ENCODE assay signal across 8 mouse cellular contexts in the genomic region with DNA sequence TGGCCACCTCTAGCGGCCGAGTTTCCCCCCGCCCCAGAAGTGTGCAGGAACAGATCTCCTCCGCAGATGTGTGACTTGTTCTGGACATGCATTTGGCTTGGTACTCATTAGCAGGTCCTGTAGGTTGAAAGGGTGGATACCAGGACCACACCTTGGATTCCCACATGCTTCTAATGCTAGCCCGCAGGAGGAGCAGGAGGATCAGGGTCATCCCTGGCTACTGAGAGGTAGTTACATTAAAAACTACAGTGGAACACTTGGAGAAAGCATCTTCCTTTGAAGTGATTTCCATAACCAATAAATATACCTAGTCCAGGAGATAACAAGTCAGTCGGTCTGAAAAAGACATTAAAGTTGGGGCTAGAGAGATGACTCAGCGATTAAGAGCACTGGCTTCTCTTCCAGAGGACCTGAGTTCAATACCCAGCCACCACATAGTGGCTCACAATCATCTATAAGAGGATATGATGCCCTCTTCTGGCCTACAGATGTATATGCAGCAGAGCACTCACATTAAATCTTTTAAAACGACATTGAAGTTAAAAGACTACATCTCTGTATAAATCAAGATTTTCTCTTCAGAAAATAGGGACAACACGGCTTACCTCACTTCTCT. TPM values are rescaled to one million over a fixed set of nuclear protein-coding genes. Genes with fewer than 3 reads are reported as not detected.
A peak's percentile ranks its signal among the peaks of the same experiment; 100 is the strongest.
DNase-seq lines count a peak whose midpoint lies in the region; ATAC-seq and TF ChIP-seq lines count a peak whose summit lies in the region.

No protein-coding gene starts in this region.

- H3K4me1 ChIP-seq in heart, adult 2 months (ENCODE audit: control insufficient read depth, insufficient read depth, low read length): peaks cover 4% of the 10 kb centered on the region
- H3K4me1 ChIP-seq in ES-E14 (ENCODE audit: control insufficient read depth in 2 of 2, insufficient read depth in 2 of 2, low read length in 2 of 2, poor library complexity in 1 of 2): peaks cover 5 to 8% of the 10 kb centered on the region in 2 experiments
- peaks cover 26% of the 10 kb centered on the region for H3K4me1 ChIP-seq in limb, embryonic 12.5 days (replicated peaks)
- peaks cover 38% of the 10 kb centered on the region for H3K4me1 ChIP-seq in neural tube, embryonic 13.5 days (replicated peaks)

- no peak for DNase-seq in heart, adult 2 months
- DNase-seq in heart, adult 11 months: no peak
- no peak for DNase-seq in ES-E14 (ENCODE audit: low read depth, low spot score)
- DNase-seq in layer of hippocampus, adult 9-10 months (ENCODE audit: low spot score): no peak
- DNase-seq in right cerebral cortex, postnatal 4 days: no peak

- no peaks in the 10 kb centered on the region for H3K9me3 ChIP-seq in ES-E14 (ENCODE audit: control insufficient read depth, insufficient read depth, low read depth, low read length)
- no peaks in the 10 kb centered on the region for H3K9me3 ChIP-seq in limb, embryonic 12.5 days
- no peaks in the 10 kb centered on the region for H3K9me3 ChIP-seq in neural tube, embryonic 13.5 days

- peak; percentile 71 for TF ChIP-seq CTCF in heart, adult 2 months (IDR thresholded peaks at IDR 0.05)

- in situ Hi-C loops in ES-E14 (cut with MboI; ENCODE audit: low sequenced_read_pairs in 2 of 2, unreplicated experiment in 2 of 2): no loop called here

- intact Hi-C loops in heart, adult 2 months (cut with DNase I): loop anchor here (2.0 to 5.0 kb wide), 2 partner anchors 40 to 184 kb away; partner anchors contain the start of genes Zfp14, Zfp27 and Zfp383

- no peak for TF ChIP-seq EP300 in heart, adult 2 months (IDR thresholded peaks at IDR 0.05; ENCODE audit: insufficient read depth, low read depth, low read length)

- H3K79me2 ChIP-seq in heart, adult 2 months (replicated peaks; ENCODE audit: control insufficient read depth, insufficient read depth, low read length): no peaks in the 10 kb centered on the region; the same call in 1 of the 2 replicates

- H3K4me2 ChIP-seq in limb, embryonic 12.5 days: peak overlapping the region; percentile 72
- H3K4me2 ChIP-seq in neural tube, embryonic 13.5 days: peak overlapping the region; percentile 67

- no peak for TF ChIP-seq POLR2A in heart, adult 2 months (IDR thresholded peaks at IDR 0.05; ENCODE audit: insufficient read depth, low read depth, low read length)

- H3K4me3 ChIP-seq in heart, adult 2 months: peak overlapping the region; percentile 86
- peak overlapping the region; percentile 63 for H3K4me3 ChIP-seq in ES-E14 (ENCODE audit: insufficient read depth in 1 of 2, low read depth in 1 of 2, low read length in 2 of 2, poor library complexity in 1 of 2, severe bottlenecking in 1 of 2)
- H3K4me3 ChIP-seq in limb, embryonic 12.5 days (replicated peaks): peak overlapping the region; percentile 59
- peak overlapping the region; percentile 54 for H3K4me3 ChIP-seq in neural tube, embryonic 13.5 days

- no peaks in the 10 kb centered on the region for H3K36me3 ChIP-seq in heart, adult 2 months (ENCODE audit: control insufficient read depth, insufficient read depth, low read length)
- H3K36me3 ChIP-seq in ES-E14 (ENCODE audit: control insufficient read depth, insufficient read depth, low read length, poor library complexity, severe bottlenecking): peaks cover 4% of the 10 kb centered on the region; the same call in 1 of the 2 replicates
- H3K36me3 ChIP-seq in limb, embryonic 12.5 days: peaks cover 11% of the 10 kb centered on the region
- peaks cover 13% of the 10 kb centered on the region for H3K36me3 ChIP-seq in neural tube, embryonic 13.5 days

- peak; percentile 7; the same call in 1 of the 2 replicates for ATAC-seq in erythroid progenitor cell, adult 5-6 weeks (replicated peaks; ENCODE audit: low FRiP score, poor library complexity, severe bottlenecking)
- ATAC-seq in limb, embryonic 12.5 days (ENCODE audit: insufficient number of reproducible peaks, insufficient read depth, low FRiP score, low TSS enrichment, low read depth): no peak
- peak; percentile 6; the same call in 1 of the 2 replicates for ATAC-seq in neural tube, embryonic 13.5 days (ENCODE audit: low read depth)

- 5% methylated on average over 9 of the region's 9 CpGs for WGBS in heart, adult 2 months
- WGBS in limb, embryonic 12.5 days: 9% methylated on average over 9 of the region's 9 CpGs
- 8% methylated on average over 9 of the region's 9 CpGs for WGBS in neural tube, embryonic 13.5 days

- H3K27me3 ChIP-seq in heart, adult 2 months (ENCODE audit: control insufficient read depth, insufficient read depth, low read length): no peaks in the 10 kb centered on the region
- no peaks in the 10 kb centered on the region for H3K27me3 ChIP-seq in limb, embryonic 12.5 days
- H3K27me3 ChIP-seq in neural tube, embryonic 13.5 days: no peaks in the 10 kb centered on the region

- peak overlapping the region; percentile 73 for H3K27ac ChIP-seq in heart, adult 2 months
- peak overlapping the region; percentile 85 for H3K27ac ChIP-seq in ES-E14 (ENCODE audit: insufficient read depth, low read depth, low read length, poor library complexity, severe bottlenecking)
- no peak overlapping the region for H3K27ac ChIP-seq in limb, embryonic 12.5 days
- peak overlapping the region; percentile 85 for H3K27ac ChIP-seq in neural tube, embryonic 13.5 days (replicated peaks)

- peak overlapping the region; percentile 44 for H3K9ac ChIP-seq in heart, adult 2 months (ENCODE audit: low read depth, low read length)
- H3K9ac ChIP-seq in ES-E14 (ENCODE audit: insufficient read depth, low read depth, low read length, poor library complexity, severe bottlenecking): peak overlapping the region; percentile 72; the same call in 1 of the 2 replicates
- peak overlapping the region; percentile 28; the same call in 1 of the 2 replicates for H3K9ac ChIP-seq in limb, embryonic 12.5 days (replicated peaks)
- H3K9ac ChIP-seq in neural tube, embryonic 13.5 days: peak overlapping the region; percentile 78

TF ChIP-seq in ES-E14, 5 proteins besides CTCF, POLR2A, EP300 and RAD21:
- TF ChIP-seq MAFK (IDR thresholded peaks at IDR 0.05; ENCODE audit: insufficient read depth, low read depth, low read length) (peak; percentile 32; the same call in 1 of the 2 replicates), ZNF384 (IDR thresholded peaks at IDR 0.05; ENCODE audit: low read depth, low read length) (no peak)
TF ChIP-seq in ES-E14: peak in this region for 1.

RNA-seq across cellular contexts. Expression of gene Zfp566, which starts 0.8 kb away (rescaled TPM):
- 1 to 10 TPM; 1.4 to 2.0 TPM for total RNA-seq in heart, adult 2 months (2021)
- polyA plus RNA-seq in heart, adult 2 months (2012; rRNA removed): 1.7 and 1.9 TPM in 2 replicates
- 13.1 and 16.3 TPM in 2 replicates for total RNA-seq in ES-E14 (2012; rRNA removed)
- 2.1 and 2.5 TPM in 2 replicates for total RNA-seq in erythroid progenitor cell, adult 5-6 weeks (2015; ENCODE audit: low replicate concordance)
- total RNA-seq in erythroid progenitor cell, adult 5-6 weeks (2017; ENCODE audit: low replicate concordance): not detected in 2 replicates
- polyA plus RNA-seq in limb, embryonic 12.5 days (2016; fragmentation: Nextera tagmentation; extraction: Ambion mirVana): 17.0 and 25.0 TPM in 2 replicates
- 16.2 and 16.4 TPM in 2 replicates for polyA plus RNA-seq in neural tube, embryonic 13.5 days (2015; fragmentation: Nextera tagmentation; extraction: Ambion mirVana)

RNA-seq across cellular contexts. Expression of gene Gm26920, which starts 0.9 kb away (rescaled TPM):
- total RNA-seq in heart, adult 2 months (2021): under 1 TPM in 1 of 2 experiments, not detected in 1; 0.84 TPM
- polyA plus RNA-seq in heart, adult 2 months (2012; rRNA removed): not detected in 2 replicates
- total RNA-seq in ES-E14 (2012; rRNA removed): 0.26 and 0.71 TPM in 2 replicates
- total RNA-seq in erythroid progenitor cell, adult 5-6 weeks (2015; ENCODE audit: low replicate concordance): not detected in 2 replicates
- total RNA-seq in erythroid progenitor cell, adult 5-6 weeks (2017; ENCODE audit: low replicate concordance): not detected in 2 replicates
- polyA plus RNA-seq in limb, embryonic 12.5 days (2016; fragmentation: Nextera tagmentation; extraction: Ambion mirVana): 3.4 and 3.7 TPM in 2 replicates
- polyA plus RNA-seq in neural tube, embryonic 13.5 days (2015; fragmentation: Nextera tagmentation; extraction: Ambion mirVana): 1.2 and 1.5 TPM in 2 replicates

RNA-seq across cellular contexts. Expression of gene Zfp260, which starts 3.5 kb away (rescaled TPM):
- 10 to 100 TPM; 27.4 to 30.6 TPM for total RNA-seq in heart, adult 2 months (2021)
- polyA plus RNA-seq in heart, adult 2 months (2012; rRNA removed): 15.9 and 30.9 TPM in 2 replicates
- total RNA-seq in ES-E14 (2012; rRNA removed): 33.5 and 40.4 TPM in 2 replicates
- 16.2 and 26.8 TPM in 2 replicates for total RNA-seq in erythroid progenitor cell, adult 5-6 weeks (2015; ENCODE audit: low replicate concordance)
- 2.7 and 3.0 TPM in 2 replicates for total RNA-seq in erythroid progenitor cell, adult 5-6 weeks (2017; ENCODE audit: low replicate concordance)
- 138 and 146 TPM in 2 replicates for polyA plus RNA-seq in limb, embryonic 12.5 days (2016; fragmentation: Nextera tagmentation; extraction: Ambion mirVana)
- polyA plus RNA-seq in neural tube, embryonic 13.5 days (2015; fragmentation: Nextera tagmentation; extraction: Ambion mirVana): 102 and 106 TPM in 2 replicates

RNA-seq across cellular contexts. Expression of gene Zfp82, which starts 18.4 kb away (rescaled TPM):
- total RNA-seq in heart, adult 2 months (2021): 1 to 10 TPM; 1.3 to 2.8 TPM
- 0.74 and 0.91 TPM in 2 replicates for polyA plus RNA-seq in heart, adult 2 months (2012; rRNA removed)
- 5.8 and 7.3 TPM in 2 replicates for total RNA-seq in ES-E14 (2012; rRNA removed)
- total RNA-seq in erythroid progenitor cell, adult 5-6 weeks (2015; ENCODE audit: low replicate concordance): 0.84 and 4.0 TPM in 2 replicates
- 0.64 and 2.4 TPM in 2 replicates for total RNA-seq in erythroid progenitor cell, adult 5-6 weeks (2017; ENCODE audit: low replicate concordance)
- polyA plus RNA-seq in limb, embryonic 12.5 days (2016; fragmentation: Nextera tagmentation; extraction: Ambion mirVana): 6.8 and 7.1 TPM in 2 replicates
- 12.0 and 14.2 TPM in 2 replicates for polyA plus RNA-seq in neural tube, embryonic 13.5 days (2015; fragmentation: Nextera tagmentation; extraction: Ambion mirVana)

RNA-seq across cellular contexts. Expression of gene Zfp382, which starts 30.7 kb away (rescaled TPM):
- 1 to 10 TPM; 2.1 to 2.4 TPM for total RNA-seq in heart, adult 2 months (2021)
- polyA plus RNA-seq in heart, adult 2 months (2012; rRNA removed): 0.68 and 0.88 TPM in 2 replicates
- total RNA-seq in ES-E14 (2012; rRNA removed): 5.3 and 5.7 TPM in 2 replicates
- total RNA-seq in erythroid progenitor cell, adult 5-6 weeks (2015; ENCODE audit: low replicate concordance): 5.4 and 7.9 TPM in 2 replicates
- 4.0 and 6.0 TPM in 2 replicates for total RNA-seq in erythroid progenitor cell, adult 5-6 weeks (2017; ENCODE audit: low replicate concordance)
- polyA plus RNA-seq in limb, embryonic 12.5 days (2016; fragmentation: Nextera tagmentation; extraction: Ambion mirVana): 11.8 and 16.7 TPM in 2 replicates
- polyA plus RNA-seq in neural tube, embryonic 13.5 days (2015; fragmentation: Nextera tagmentation; extraction: Ambion mirVana): 13.4 and 13.8 TPM in 2 replicates

Comparison
In these comparisons a context has a peak if more than half of its experiments do, and no peak if none do; other contexts are left out.
1. H3K9ac ChIP-seq: peak in every context shown above with its lines; median percentile 78 in neural tube, embryonic 13.5 days; 72 in ES-E14; 44 in heart, adult 2 months; 28 in limb, embryonic 12.5 days.